Mouse (Mus musculus) embryonic facial prominence, embryonic 14.5 days (tissue): ENCODE results near the gene Tmem203. TPM values are rescaled to one million over a fixed set of nuclear protein-coding genes. Genes with fewer than 3 reads are reported as not detected.
A peak's percentile ranks its signal among the peaks of the same experiment; 100 is the strongest.

Experiments
- ATAC-seq: fragments of 200-750 bp; cut with Nextera tagmentation; 2 replicates; pipeline ENCODE4 v1.8.0; 2017; ENCODE audit warnings: low read depth, moderate number of reproducible peaks, moderate TSS enrichment
- DNase-seq: peaks from one replicate; pipeline ENCODE4 v3.0.0-alpha.2; 2015; ENCODE audit warnings: low spot score
- H3K27ac ChIP-seq: fragments of 300-500 bp; sonication (generic); replicated peaks from 2 replicates; pipeline ENCODE4 v1.5.1; 2014; ENCODE audit warnings: low read depth, mild to moderate bottlenecking, low read length, moderate library complexity
- H3K27me3 ChIP-seq: fragments of 300-500 bp; sonication (generic); replicated peaks from 2 replicates; pipeline ENCODE4 v1.6.1; 2014; ENCODE audit warnings: low read length; ENCODE audit not compliant: control insufficient read depth, insufficient read depth
- H3K36me3 ChIP-seq: fragments of 300-500 bp; sonication (generic); 2 replicates; pipeline ENCODE4 v1.6.1; 2014; ENCODE audit warnings: low read length, mixed read lengths; ENCODE audit not compliant: control insufficient read depth, insufficient read depth
- H3K4me1 ChIP-seq: fragments of 300-500 bp; sonication (generic); 2 replicates; pipeline ENCODE4 v1.6.1; 2014; ENCODE audit warnings: antibody characterized with exemption, low read length; ENCODE audit not compliant: control insufficient read depth, insufficient read depth
- H3K4me2 ChIP-seq: fragments of 300-500 bp; sonication (generic); 2 replicates; pipeline ENCODE4 v1.6.1; 2014; ENCODE audit warnings: low read depth, mild to moderate bottlenecking, low read length, moderate library complexity, mixed read lengths
- H3K4me3 ChIP-seq: fragments of 300-500 bp; sonication (generic); 2 replicates; pipeline ENCODE4 v1.5.1; 2014; ENCODE audit warnings: low read depth, mild to moderate bottlenecking, low read length
- H3K9ac ChIP-seq: fragments of 300-500 bp; sonication (generic); 2 replicates; pipeline ENCODE4 v1.6.1; 2014; ENCODE audit warnings: low read depth, mild to moderate bottlenecking, low read length, moderate library complexity, mixed read lengths
- H3K9me3 ChIP-seq: fragments of 300-500 bp; sonication (generic); 2 replicates; pipeline ENCODE4 v1.6.1; 2016; ENCODE audit warnings: low read length; ENCODE audit not compliant: control insufficient read depth
- WGBS: fragments of 180-500 bp; shearing (Covaris S2); extraction: QIAGEN DNeasy Blood & Tissue Kit; methylation state at CpG from one replicate; pipeline ENCODE4 v1.1.7; 2014; 5-methylcytosine and 5-hydroxymethylcytosine counted together
- polyA plus RNA-seq: library from polyadenylated mRNA; unstranded; fragments of >200 nt; fragmentation: Nextera tagmentation; extraction: Ambion mirVana; gene quantifications from 2 replicates; pipeline ENCODE4 v1.2.1, GENCODE M21; 2014

The Tmem203 gene
- polyA plus RNA-seq, 1 experiment from 2014 or later = 16.1 TPM

DNA sequence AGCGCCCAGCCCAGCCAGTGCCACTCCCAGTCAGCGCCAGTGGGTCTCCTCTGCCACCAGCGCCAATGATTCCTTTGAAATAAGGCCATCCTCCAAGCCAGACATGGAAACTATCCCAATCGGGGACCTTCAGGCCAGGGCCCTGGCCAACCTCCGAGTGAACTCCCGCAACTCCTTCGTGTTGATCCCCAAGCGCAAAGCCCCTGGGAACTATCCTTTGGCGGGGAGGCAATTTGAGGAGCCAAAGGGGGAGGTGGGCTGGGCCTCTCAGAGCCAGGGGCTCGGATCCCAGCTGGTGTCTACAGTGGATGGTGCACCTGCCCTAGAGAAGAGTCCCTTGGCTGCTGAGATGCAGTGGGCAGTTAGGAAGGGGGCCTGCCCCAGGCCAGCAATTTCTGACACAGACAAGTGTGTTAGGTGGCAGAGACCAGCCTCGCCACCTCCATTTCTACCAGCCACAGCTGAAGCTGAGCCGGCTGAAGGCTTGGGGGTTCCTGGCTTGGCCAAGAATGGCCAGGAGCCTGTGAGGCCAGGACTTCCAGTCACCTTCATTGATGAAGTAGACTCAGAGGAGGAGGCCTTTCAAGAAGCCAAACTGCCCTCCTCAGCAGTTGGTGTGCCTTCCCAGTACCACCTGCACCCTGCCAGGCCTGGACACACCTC lies 8.5 kb downstream of the Tmem203 start:
- 23% methylated on average over 12 of the region's 12 CpGs for WGBS
- peaks cover 21% of the 10 kb centered on the region for H3K4me1 ChIP-seq
- no peak overlapping the region for H3K27ac ChIP-seq
- peak overlapping the region; percentile 69 for H3K9ac ChIP-seq
- H3K4me2 ChIP-seq = peak overlapping the region; percentile 98
- H3K9me3 ChIP-seq = no peaks in the 10 kb centered on the region
- DNase-seq (no peak), ATAC-seq (no peak)
- peaks cover 5% of the 10 kb centered on the region; the same call in 1 of the 2 replicates for H3K36me3 ChIP-seq
- peak overlapping the region; percentile 75 for H3K4me3 ChIP-seq
- H3K27me3 ChIP-seq = peaks cover 16% of the 10 kb centered on the region

- ATAC-seq = no peak
- H3K4me1 ChIP-seq = peaks cover 21% of the 10 kb centered on the region
- no peak overlapping the region for H3K4me3 ChIP-seq
- no peaks in the 10 kb centered on the region for H3K9me3 ChIP-seq
- 0 out of 2 replicates have a peak overlapping the region, but pooled peaks have one; percentile 2 for H3K9ac ChIP-seq
- peaks cover 16% of the 10 kb centered on the region for H3K27me3 ChIP-seq
- 68% methylated on average over 5 of the region's 5 CpGs for WGBS
- peaks cover 9% of the 10 kb centered on the region; the same call in 1 of the 2 replicates for H3K36me3 ChIP-seq
- H3K4me2 ChIP-seq = peak overlapping the region; percentile 98; the same call in 1 of the 2 replicates
- H3K27ac ChIP-seq = no peak overlapping the region
- no peak for DNase-seq
These were observed 9.0 kb downstream of the Tmem203 start for GRCm38 (mm10) chr2:25264286-25264660.

- Histone ChIP-seq H3K36me3 (peaks cover 15% of the 10 kb centered on the region), H3K9me3 (no peaks in the 10 kb centered on the region), H3K27me3 (peaks cover 16% of the 10 kb centered on the region), H3K4me1 (peaks cover 21% of the 10 kb centered on the region), H3K4me2 (0 out of 2 replicates have a peak overlapping the region, but pooled peaks have one; percentile 20), H3K27ac (no peak overlapping the region), H3K9ac (no peak overlapping the region), H3K4me3 (no peak overlapping the region)
- 56% methylated on average over 3 of the region's 3 CpGs for WGBS
- DNase-seq = no peak
- ATAC-seq = no peak
These were observed 9.6 kb downstream of the Tmem203 start for GRCm38 (mm10) chr2:25264851-25265250.

GRCm38 (mm10) chr2:25265897-25266656 lies 10.8 kb downstream of the Tmem203 start:
- H3K4me3 ChIP-seq = no peak overlapping the region
- H3K9me3 ChIP-seq = no peaks in the 10 kb centered on the region
- H3K9ac ChIP-seq = peak overlapping the region; percentile 5; the same call in 1 of the 2 replicates
- DNase-seq = no peak
- 61% methylated on average over 6 of the region's 6 CpGs for WGBS
- peaks cover 24% of the 10 kb centered on the region for H3K4me1 ChIP-seq
- ATAC-seq = no peak
- no peak overlapping the region; the same call in 1 of the 2 replicates for H3K4me2 ChIP-seq
- peaks cover 26% of the 10 kb centered on the region for H3K36me3 ChIP-seq
- peaks cover 16% of the 10 kb centered on the region for H3K27me3 ChIP-seq
- no peak overlapping the region; the same call in 1 of the 2 replicates for H3K27ac ChIP-seq

GRCm38 (mm10) chr2:25266720-25267119 lies 11.5 kb downstream of the Tmem203 start:
- H3K4me3 ChIP-seq = no peak overlapping the region
- WGBS = 56% methylated on average over 2 of the region's 2 CpGs
- ATAC-seq (no peak), DNase-seq (no peak)
- no peaks in the 10 kb centered on the region for H3K9me3 ChIP-seq
- H3K36me3 ChIP-seq = peaks cover 26% of the 10 kb centered on the region
- H3K9ac ChIP-seq = peak overlapping the region; percentile 8; the same call in 1 of the 2 replicates
- H3K4me1 ChIP-seq = peaks cover 29% of the 10 kb centered on the region
- H3K27me3 ChIP-seq = peaks cover 16% of the 10 kb centered on the region
- no peak overlapping the region; the same call in 1 of the 2 replicates for H3K27ac ChIP-seq
- no peak overlapping the region for H3K4me2 ChIP-seq

DNA sequence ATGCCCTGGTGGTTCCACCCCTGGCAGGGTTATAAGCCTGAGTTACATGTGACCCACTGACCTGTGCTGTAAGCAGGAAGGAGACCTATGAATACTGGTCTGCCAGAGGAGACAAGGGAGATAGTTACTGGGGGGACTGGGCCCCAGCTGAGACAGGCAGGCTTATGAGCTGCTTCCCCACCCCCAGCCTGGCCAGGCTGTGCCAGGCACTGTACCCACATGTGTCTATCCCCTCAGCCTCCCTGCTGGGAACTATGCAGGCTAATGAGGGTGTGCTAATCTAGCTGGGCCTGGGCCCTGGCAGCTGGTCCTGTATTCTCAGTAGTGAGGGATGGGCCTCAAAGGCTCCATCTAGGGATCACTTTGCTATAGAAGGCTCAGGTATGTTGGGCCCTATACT lies 12.0 kb downstream of the Tmem203 start:
- Histone ChIP-seq H3K4me2 (no peak overlapping the region), H3K27me3 (peaks cover 16% of the 10 kb centered on the region), H3K9me3 (no peaks in the 10 kb centered on the region), H3K27ac (no peak overlapping the region), H3K9ac (peak overlapping the region; percentile 8; the same call in 1 of the 2 replicates), H3K4me1 (peaks cover 25% of the 10 kb centered on the region), H3K36me3 (peaks cover 26% of the 10 kb centered on the region), H3K4me3 (no peak overlapping the region)
- ATAC-seq (no peak), DNase-seq (no peak)

GRCm38 (mm10) chr2:25267746-25268309 lies 12.6 kb downstream of the Tmem203 start:
- DNase-seq = no peak
- peaks cover 25% of the 10 kb centered on the region for H3K4me1 ChIP-seq
- 60% methylated on average over 4 of the region's 4 CpGs for WGBS

GRCm38 (mm10) chr2:25271827-25272511 lies 16.7 kb downstream of the Tmem203 start, which contains the start of the genes Ssna1 and Anapc2:
Ssna1 (minus strand) TSS chr2:25272438.
Anapc2 (plus strand) TSS chr2:25272478.
- DNase-seq = peak; percentile 98
- H3K36me3 ChIP-seq = peaks cover 59% of the 10 kb centered on the region
- peak; percentile 97 for ATAC-seq
- no peaks in the 10 kb centered on the region for H3K27me3 ChIP-seq
- H3K27ac ChIP-seq = peak within 1 kb of the TSS; percentile 65
- under 1% methylated on average over 37 of the region's 55 CpGs for WGBS
- no peaks in the 10 kb centered on the region for H3K9me3 ChIP-seq
- peak within 1 kb of the TSS; percentile 84 for H3K4me3 ChIP-seq
- peaks cover 17% of the 10 kb centered on the region for H3K4me1 ChIP-seq
- peak within 1 kb of the TSS; percentile 83 for H3K4me2 ChIP-seq
- H3K9ac ChIP-seq = peak within 1 kb of the TSS; percentile 84

More at GRCm38 (mm10) chr2:25267746-25268309, 12.6 kb downstream of the Tmem203 start:
- peaks cover 14% of the 10 kb centered on the region for H3K27me3 ChIP-seq
- no peaks in the 10 kb centered on the region for H3K9me3 ChIP-seq
- H3K9ac ChIP-seq = no peak overlapping the region; the same call in 1 of the 2 replicates
- H3K36me3 ChIP-seq = peaks cover 26% of the 10 kb centered on the region
- no peak overlapping the region for H3K4me2 ChIP-seq
- no peak for ATAC-seq
- H3K4me3 ChIP-seq = no peak overlapping the region
- H3K27ac ChIP-seq = no peak overlapping the region
